Comparison of ENCODE assay signal across 8 mouse cellular contexts in the genomic region with DNA sequence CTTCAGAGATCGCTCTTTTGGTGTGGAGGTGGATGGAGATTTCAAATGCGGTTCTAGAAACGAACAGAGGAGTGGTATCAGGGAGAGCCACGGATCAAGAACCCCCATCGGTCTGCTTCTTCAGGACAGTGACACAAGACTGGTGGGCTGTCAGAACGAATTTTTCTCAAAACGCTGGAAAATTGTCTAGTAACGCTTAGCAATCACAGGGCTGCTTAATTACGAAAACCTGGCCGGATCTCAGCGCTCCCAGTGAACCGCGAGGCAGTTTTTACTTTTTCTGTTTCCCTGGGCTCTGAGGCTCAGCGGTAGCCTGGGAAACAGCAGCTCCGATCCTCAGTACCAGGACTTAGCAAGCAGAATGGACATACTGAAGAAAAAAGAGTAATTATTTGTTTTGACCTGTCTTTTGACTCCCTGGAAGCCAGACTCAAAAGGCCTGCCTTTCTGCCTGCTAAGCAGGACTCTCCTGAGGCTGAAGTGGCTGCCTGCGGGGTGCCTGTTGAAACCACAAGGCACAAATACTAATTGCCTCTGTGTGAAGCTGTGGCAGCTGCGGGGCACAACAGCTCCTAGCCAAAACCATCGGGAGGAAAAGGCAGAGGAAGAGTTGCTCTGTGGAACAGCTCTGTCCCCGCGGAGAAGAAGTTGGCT.
DNase-seq lines count a peak whose midpoint lies in the region; ATAC-seq lines count a peak whose summit lies in the region.

No protein-coding gene starts in this region.

- H3K4me2 ChIP-seq in kidney, embryonic 14.5 days (replicated peaks; ENCODE audit: low read depth, low read length): peak overlapping the region; percentile 2; the same call in 1 of the 2 replicates
- peak overlapping the region; percentile 18 for H3K4me2 ChIP-seq in hindbrain, embryonic 14.5 days (replicated peaks)
- peak overlapping the region; percentile 34 for H3K4me2 ChIP-seq in midbrain, embryonic 15.5 days

- no peak for ATAC-seq in kidney, embryonic 14.5 days (ENCODE audit: low FRiP score, low TSS enrichment)
- ATAC-seq in hindbrain, embryonic 14.5 days (ENCODE audit: low FRiP score): peak; percentile 81
- ATAC-seq in midbrain, embryonic 15.5 days (replicated peaks): peak; percentile 80

- H3K9me3 ChIP-seq in kidney, embryonic 14.5 days (ENCODE audit: control insufficient read depth, low read length): no peaks in the 10 kb centered on the region; the same call in 1 of the 2 replicates
- H3K9me3 ChIP-seq in hindbrain, embryonic 14.5 days (ENCODE audit: control insufficient read depth, low read length): no peaks in the 10 kb centered on the region
- no peaks in the 10 kb centered on the region for H3K9me3 ChIP-seq in midbrain, embryonic 15.5 days

- no peaks in the 10 kb centered on the region; the same call in 1 of the 2 replicates for H3K27me3 ChIP-seq in kidney, embryonic 14.5 days (ENCODE audit: control insufficient read depth, insufficient read depth, low read length)
- H3K27me3 ChIP-seq in hindbrain, embryonic 14.5 days (ENCODE audit: control insufficient read depth, insufficient read depth, low read length): 0 out of 2 replicates have a peak, but pooled peaks cover 3% of the 10 kb centered on the region
- H3K27me3 ChIP-seq in midbrain, embryonic 15.5 days (replicated peaks): no peaks in the 10 kb centered on the region; the same call in 1 of the 2 replicates

- no peaks in the 10 kb centered on the region for H3K4me1 ChIP-seq in kidney, embryonic 14.5 days (ENCODE audit: control insufficient read depth, insufficient read depth, low read length)
- H3K4me1 ChIP-seq in hindbrain, embryonic 14.5 days (replicated peaks; ENCODE audit: control insufficient read depth, insufficient read depth, low read length): no peaks in the 10 kb centered on the region
- peaks cover 7% of the 10 kb centered on the region for H3K4me1 ChIP-seq in midbrain, embryonic 15.5 days

- no peak overlapping the region for H3K4me3 ChIP-seq in kidney, embryonic 14.5 days (ENCODE audit: low read length)
- no peak overlapping the region for H3K4me3 ChIP-seq in hindbrain, embryonic 14.5 days (replicated peaks; ENCODE audit: low read length)
- 0 out of 2 replicates have a peak overlapping the region, but pooled peaks have one; percentile 7 for H3K4me3 ChIP-seq in midbrain, embryonic 15.5 days

- H3K27ac ChIP-seq in kidney, embryonic 14.5 days (ENCODE audit: low read depth, low read length): no peak overlapping the region
- H3K27ac ChIP-seq in hindbrain, embryonic 14.5 days: no peak overlapping the region
- no peak overlapping the region for H3K27ac ChIP-seq in midbrain, embryonic 15.5 days

- DNase-seq in kidney, adult 8-10 months: no peak
- peak; percentile 7 for DNase-seq in embryo, embryonic 11.5 days (ENCODE audit: low read depth, low spot score)
- peak; percentile 40 for DNase-seq in hindbrain, embryonic 14.5 days (ENCODE audit: low spot score)
- DNase-seq in yolk sac, embryonic 10.5 days (ENCODE audit: low spot score): no peak
- DNase-seq in left cerebral cortex, postnatal 36 days (ENCODE audit: low spot score in 2 of 2): no peak
- no peak for DNase-seq in adrenal gland, adult (ENCODE audit: inconsistent age in 2 of 2, low spot score in 1 of 2)

- H3K9ac ChIP-seq in kidney, embryonic 14.5 days (ENCODE audit: low read depth, low read length): no peak overlapping the region
- no peak overlapping the region for H3K9ac ChIP-seq in hindbrain, embryonic 14.5 days
- H3K9ac ChIP-seq in midbrain, embryonic 15.5 days: no peak overlapping the region

- 42% methylated on average over 20 of the region's 20 CpGs for WGBS in kidney, embryonic 14.5 days
- WGBS in hindbrain, embryonic 14.5 days: 19% methylated on average over 20 of the region's 20 CpGs
- WGBS in midbrain, embryonic 15.5 days: 12% methylated on average over 20 of the region's 20 CpGs

- intact Hi-C loops in left cerebral cortex, postnatal 36 days (cut with DNase I): no loop called here

- H3K36me3 ChIP-seq in kidney, embryonic 14.5 days (ENCODE audit: control insufficient read depth, insufficient read depth, low read length): no peaks in the 10 kb centered on the region
- no peaks in the 10 kb centered on the region for H3K36me3 ChIP-seq in hindbrain, embryonic 14.5 days (replicated peaks; ENCODE audit: control insufficient read depth, insufficient read depth)
- H3K36me3 ChIP-seq in midbrain, embryonic 15.5 days (replicated peaks): no peaks in the 10 kb centered on the region

Comparison
In these comparisons a context has a peak if more than half of its experiments do, and no peak if none do; other contexts are left out.
1. DNase-seq: peak in embryo, embryonic 11.5 days (single experiment) and hindbrain, embryonic 14.5 days (single experiment); none in kidney, adult 8-10 months (0 of 2), yolk sac, embryonic 10.5 days (single experiment), left cerebral cortex, postnatal 36 days (0 of 2) and adrenal gland, adult (0 of 2).
2. Peak in every context shown above with its lines, with median percentiles within 50 percentile points of each other: H3K4me2 ChIP-seq.